Mouse (Mus musculus): Measurements from ENCODE around the gene Cfap74.

GRCm38 (mm10) chr4:155442808-155443207 is 33.8 kb downstream of the Cfap74 start:
- no peak for TF ChIP-seq CTCF (IDR thresholded peaks at IDR 0.05; ENCODE audit: low read depth)
- TF ChIP-seq EP300 (optimal IDR thresholded peaks at IDR 0.05) = no peak
